Mouse (Mus musculus): ENCODE data around the gene C1qtnf2. TPM values are rescaled to one million over a fixed set of nuclear protein-coding genes. Genes with fewer than 3 reads are reported as not detected.

Gene C1qtnf2
- 10 to 100 TPM; 41.2 to 45.0 TPM for total RNA-seq (2021)
- long read RNA-seq, experiment 1, transcript C1qtnf2-201 (4 exons, 1,211 nt) = major isoform, 64 of 71 reads
- long read RNA-seq, experiment 1, partial matches to known transcripts = 2 of 71 reads
- long read RNA-seq, experiment 1, other reads (novel, unspliced or antisense) = 3 of 71 reads
- long read RNA-seq, experiment 2, transcript C1qtnf2-201 (4 exons, 1,211 nt) = major isoform, 49 of 56 reads
- long read RNA-seq, experiment 2, partial matches to known transcripts = 2 of 56 reads
- long read RNA-seq, experiment 2, other reads (novel, unspliced or antisense) = 4 of 56 reads

- DNase-seq (ENCODE audit: low spot score in 2 of 2) = peak; percentile 46 to 70
Measured at GRCm38 (mm10) chr11:43474225-43474774, at the start of gene C1qtnf2. TSS of gene C1qtnf2 (plus strand) at chr11:43474276.

GRCm38 (mm10) chr11:43424386-43424785, 49.7 kb upstream of the C1qtnf2 start:
- no peak for DNase-seq (ENCODE audit: low spot score in 2 of 2)

DNA sequence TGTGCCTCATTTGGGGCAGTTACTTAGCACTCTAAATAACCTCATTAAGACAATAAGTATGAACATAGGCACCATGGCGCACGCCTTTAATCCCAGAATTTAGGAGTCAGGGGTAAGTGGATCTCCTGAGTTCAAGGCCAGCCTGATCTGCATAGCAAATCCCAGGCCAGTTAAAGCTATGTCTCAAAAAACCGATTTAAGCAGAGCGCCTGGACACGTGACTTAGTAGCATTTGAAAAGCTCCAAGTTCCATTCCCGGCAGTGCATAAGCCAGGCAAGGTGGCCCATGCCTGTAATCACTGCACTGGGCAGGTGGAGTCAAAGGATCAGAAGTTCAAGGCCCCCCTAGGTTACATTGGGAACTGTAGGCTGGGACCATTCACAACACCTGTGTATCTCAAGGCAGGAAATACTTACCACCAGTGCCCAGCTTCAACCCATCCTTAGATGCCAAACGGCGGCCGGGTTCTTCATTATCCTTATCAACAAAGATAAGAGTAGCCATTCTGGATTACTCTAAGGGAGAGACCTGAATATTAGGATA, 48.8 kb upstream of the C1qtnf2 start:
- DNase-seq (ENCODE audit: low spot score in 2 of 2) = no peak

- DNase-seq (ENCODE audit: low spot score in 2 of 2) = peak; percentile 47 to 76
Measured at GRCm38 (mm10) chr11:43425824-43426413, 48.2 kb upstream of the C1qtnf2 start, which contains the start of gene Pttg1. TSS of gene Pttg1 (minus strand) at chr11:43426251.

DNA sequence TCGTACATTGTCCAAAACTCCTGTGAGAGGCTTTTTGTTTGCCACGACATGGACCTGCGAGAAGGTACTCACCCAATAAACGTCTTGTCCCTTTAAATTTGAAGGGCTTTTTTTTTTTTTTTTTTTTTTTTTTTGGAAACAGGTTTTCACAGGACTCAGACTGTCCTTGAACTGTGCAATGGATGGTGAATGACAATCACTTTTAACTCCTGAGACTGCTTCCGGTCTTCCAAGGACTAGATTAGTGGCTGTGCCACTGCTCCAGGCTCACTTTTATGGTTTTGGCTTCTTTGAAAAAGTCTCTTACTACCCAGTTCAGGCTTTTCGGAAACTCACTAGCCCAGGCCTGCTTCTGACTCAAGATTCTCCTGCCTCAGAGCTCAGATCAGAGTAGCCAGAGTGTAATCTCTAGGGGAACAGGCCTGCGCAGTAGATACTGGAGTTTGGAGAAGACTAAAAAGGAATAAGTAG, 47.6 kb upstream of the C1qtnf2 start:
- DNase-seq (ENCODE audit: low spot score in 2 of 2) = peak in 1 of 2 experiments; percentile 15

- peak; percentile 50 to 74 for DNase-seq (ENCODE audit: low spot score in 2 of 2)
Measured at GRCm38 (mm10) chr11:43433254-43434023, 40.6 kb upstream of the C1qtnf2 start, which contains the start of gene Slu7. TSS of gene Slu7 (plus strand) at chr11:43433744.

- DNase-seq (ENCODE audit: low spot score in 2 of 2) = no peak
Measured at GRCm38 (mm10) chr11:43434024-43434407, 40.1 kb upstream of the C1qtnf2 start.

DNA sequence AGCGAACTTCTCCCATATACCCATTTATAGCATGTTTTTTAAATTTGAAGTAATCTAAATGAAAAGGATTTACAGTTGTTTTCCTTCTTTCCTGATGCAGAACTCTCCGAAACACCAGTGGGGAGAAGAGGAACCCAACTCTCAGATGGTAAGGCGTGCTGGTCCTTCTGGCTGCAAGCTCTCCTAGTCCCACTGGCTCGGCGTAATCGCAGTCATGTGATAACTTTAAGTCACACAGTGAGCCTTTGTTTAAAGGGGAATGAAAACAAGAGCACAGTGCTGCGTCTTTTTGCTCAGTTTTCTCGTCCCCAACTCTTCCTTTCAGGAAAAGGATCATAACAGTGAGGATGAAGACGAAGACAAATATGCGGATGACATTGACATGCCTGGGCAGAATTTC, 33.0 kb upstream of the C1qtnf2 start:
- no peak for DNase-seq (ENCODE audit: low spot score in 2 of 2)

- no peak for DNase-seq (ENCODE audit: low spot score in 2 of 2)
Measured at GRCm38 (mm10) chr11:43443183-43443582, 30.9 kb upstream of the C1qtnf2 start.

DNA sequence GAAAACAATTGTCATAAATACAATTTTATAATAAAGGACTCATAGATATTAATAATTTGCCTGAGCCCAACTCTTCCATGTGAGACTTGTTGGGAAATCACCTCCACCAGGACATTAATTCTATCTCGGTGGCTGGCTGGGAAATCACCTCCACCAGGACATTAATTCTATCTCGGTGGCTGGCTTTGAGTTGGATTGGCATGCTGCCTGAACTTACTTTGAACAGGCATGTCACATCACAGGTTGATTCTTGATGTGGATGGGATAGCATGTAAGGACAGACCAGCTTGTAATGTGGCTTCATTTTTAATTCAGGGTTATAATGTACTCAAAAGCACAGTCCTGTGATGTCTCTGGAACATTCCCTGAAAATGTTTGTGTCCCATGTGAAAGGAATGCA, 24.2 kb upstream of the C1qtnf2 start:
- no peak for DNase-seq (ENCODE audit: low spot score in 2 of 2)

DNA sequence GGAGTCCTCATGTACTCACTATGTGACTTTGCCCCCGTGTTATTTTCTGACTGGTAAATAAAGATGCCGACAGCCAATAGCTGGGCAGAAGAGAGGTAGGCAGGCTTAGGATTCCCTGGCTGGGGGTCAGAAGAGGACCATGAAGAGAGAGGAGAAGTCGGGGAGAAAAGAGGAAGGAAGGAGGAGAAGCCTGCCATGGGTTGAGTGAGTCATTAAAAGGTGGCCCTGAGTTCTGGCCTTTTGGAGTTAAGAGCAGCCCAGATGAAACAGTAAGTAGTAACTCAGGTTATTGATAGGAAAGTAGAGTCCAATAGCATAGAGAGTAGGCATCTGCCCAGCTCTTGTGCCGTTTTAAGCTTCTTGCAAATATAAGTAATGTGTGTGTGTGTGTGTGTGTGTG, 22.8 kb upstream of the C1qtnf2 start:
- no peak for DNase-seq (ENCODE audit: low spot score in 2 of 2)

- DNase-seq (ENCODE audit: low spot score in 2 of 2) = no peak
Measured at GRCm38 (mm10) chr11:43452266-43452665, 21.8 kb upstream of the C1qtnf2 start.

DNA sequence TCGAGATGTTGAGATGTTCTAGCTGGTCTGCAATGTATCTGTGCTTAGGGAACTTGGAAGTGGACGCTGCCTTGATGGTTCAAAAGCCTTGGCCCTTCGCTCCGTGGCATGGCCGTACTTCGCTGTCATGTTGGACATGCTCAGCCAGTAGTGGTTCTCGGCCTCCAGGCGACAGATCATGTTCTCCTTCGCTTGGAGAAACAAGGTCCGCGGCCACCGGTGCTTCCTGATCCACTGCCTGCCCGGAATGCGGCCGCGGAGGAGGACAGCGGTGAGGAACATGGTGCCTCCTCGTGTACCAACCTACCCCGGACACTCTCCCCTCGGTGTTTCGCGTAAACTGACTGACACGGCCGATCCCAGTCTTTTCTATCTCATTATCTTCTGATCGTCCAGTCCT, 10.9 kb upstream of the C1qtnf2 start:
- no peak for DNase-seq (ENCODE audit: low spot score in 2 of 2)

DNA sequence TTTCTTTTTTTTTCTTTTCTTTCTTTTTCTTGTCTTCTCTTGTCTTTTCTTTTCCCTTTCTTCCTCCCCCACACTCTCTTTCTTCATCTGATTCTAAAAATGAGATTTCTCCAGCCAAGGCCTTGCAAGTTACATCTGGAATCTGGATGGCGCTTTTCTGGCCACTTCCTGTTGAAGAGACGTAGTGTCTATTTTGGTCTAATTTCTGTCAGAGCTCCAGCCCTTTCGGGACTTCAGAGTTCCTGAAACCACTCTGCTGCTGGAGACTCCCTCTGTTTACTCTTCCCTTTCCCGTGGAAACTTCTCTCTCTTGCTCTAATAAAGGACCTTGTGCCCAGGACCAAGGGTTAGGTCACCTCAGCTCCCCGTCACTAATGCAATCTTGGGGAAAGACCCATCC, 4.0 kb upstream of the C1qtnf2 start:
- DNase-seq (ENCODE audit: low spot score in 2 of 2) = no peak

- DNase-seq (ENCODE audit: low spot score in 2 of 2) = no peak
Measured at GRCm38 (mm10) chr11:43470881-43471820, 2.9 kb upstream of the C1qtnf2 start.

DNA sequence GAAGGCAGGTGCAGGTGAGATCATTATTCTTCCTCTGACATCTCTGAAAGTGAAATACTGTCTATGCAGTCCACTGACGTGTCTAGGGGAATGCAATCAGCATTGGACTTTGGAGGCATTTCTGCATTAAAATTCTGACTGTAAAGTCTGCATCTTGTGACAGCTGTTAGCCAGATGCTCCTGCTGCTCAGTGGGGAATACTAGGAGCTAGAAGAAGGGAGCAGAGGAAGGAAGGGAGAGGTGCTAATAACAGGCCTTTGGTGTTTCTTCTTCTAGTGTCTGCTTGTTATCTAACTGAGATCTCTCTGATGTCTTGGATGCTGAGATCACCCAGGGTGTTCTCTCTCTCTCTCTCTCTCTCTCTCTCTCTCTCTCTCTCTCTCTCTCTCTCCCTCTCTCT, 961 bp upstream of the C1qtnf2 start:
- peak in 1 of 2 experiments; percentile 4 for DNase-seq (ENCODE audit: low spot score in 2 of 2)

DNA sequence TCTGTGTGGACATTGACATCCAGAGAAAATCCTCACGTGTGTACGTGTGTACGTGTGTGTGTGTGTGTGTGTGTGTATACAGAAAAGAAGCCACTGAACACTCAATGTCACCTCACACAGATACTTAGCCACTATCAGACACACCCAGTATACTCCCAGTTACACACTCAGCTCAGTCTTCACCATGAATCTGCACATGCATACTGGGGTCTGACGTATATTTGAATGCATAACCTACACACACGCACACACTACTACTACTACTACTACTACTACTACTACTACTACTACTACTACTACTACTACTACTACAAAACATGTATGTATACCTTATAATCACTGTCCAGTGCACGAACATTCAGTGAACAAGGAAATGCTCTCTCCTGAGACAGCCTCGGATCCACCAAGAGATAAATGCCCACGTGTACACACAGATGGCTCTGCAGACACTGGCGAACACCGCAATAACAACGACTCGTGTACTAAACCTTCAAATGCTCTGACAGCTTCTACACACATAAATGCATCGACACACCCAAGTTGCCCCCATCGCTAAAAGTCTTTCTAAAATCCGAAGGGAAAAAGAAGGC, 346 bp upstream of the C1qtnf2 start:
- peak in 1 of 2 experiments; percentile 4 for DNase-seq (ENCODE audit: low spot score in 2 of 2)

GRCm38 (mm10) chr11:43479376-43479775, 5.3 kb downstream of the C1qtnf2 start:
- DNase-seq (ENCODE audit: low spot score in 2 of 2) = peak; percentile 8 to 15

DNA sequence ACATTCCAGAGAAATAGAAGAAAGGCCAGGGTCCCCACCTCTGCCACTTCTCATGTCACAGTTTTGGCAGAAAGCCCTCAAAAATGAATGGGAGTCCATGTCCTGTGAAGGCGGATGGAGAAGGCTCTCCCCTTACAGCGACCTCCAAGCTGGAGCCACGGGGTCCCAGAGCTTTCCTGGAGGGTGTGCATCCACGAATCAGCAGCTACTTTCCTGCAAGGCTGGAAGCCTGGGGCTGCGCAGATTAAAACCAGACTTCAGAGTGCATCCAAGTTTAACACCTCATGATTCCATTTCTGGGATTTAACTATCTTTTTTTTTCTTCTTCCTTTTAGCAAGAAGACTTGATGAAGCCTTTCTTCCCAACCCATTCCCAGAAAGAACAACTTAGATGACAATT, 6.5 kb downstream of the C1qtnf2 start:
- peak in 1 of 2 experiments; percentile 10 for DNase-seq (ENCODE audit: low spot score in 2 of 2)

Data from gastrocnemius, postnatal 4 days (tissue).